Mouse (Mus musculus) ES-Bruce4 (cell line): Measurements from ENCODE around the gene Cdipt.

Experiments used
- CTCF ChIP-seq: IDR thresholded peaks from one replicate; pipeline ENCODE4 v1.8.1; 2011; ENCODE audit warnings: low read depth, low read length
- POLR2A ChIP-seq: IDR thresholded peaks from one replicate; pipeline ENCODE4 v1.8.1; 2011; ENCODE audit warnings: low read length; ENCODE audit not compliant: insufficient read depth

DNA sequence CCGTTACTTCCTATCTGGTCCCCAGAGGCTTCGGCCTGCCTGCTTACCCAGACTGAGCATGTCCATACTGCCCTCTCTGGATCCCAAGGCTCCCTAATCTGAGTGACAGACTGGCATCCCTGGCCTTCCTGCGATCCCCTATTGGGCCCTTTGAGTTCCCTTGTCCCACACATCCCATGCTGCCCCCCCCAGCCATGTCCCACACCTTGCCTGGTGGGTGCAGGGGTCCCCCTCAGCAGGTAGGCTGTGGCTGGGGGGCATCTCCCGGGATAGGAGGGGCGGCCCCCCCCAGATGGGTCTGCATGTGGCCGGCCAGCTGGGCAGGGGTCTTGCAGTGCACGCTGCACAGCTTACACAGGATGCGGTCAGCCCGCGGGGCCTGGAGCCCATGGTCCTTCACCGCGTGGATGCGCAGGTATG, 47.6 kb downstream of the Cdipt start:
- TF ChIP-seq CTCF (no peak), POLR2A (no peak)
